13 mouse cellular contexts compared by ENCODE assay signal in genomic region chr7:74376397-74377044, GRCm38 (mm10).
DNase-seq lines count a peak whose midpoint lies in the region; ATAC-seq and TF ChIP-seq lines count a peak whose summit lies in the region.
"Had no signal": no experiment of that assay in that cellular context is flagged by ENCODE, and none has a peak within 500 bp of the region (broad histone marks: within the 10 kb centered on the region; RNA-seq: fewer than 3 reads in every experiment).

No protein-coding gene starts in this region.

- DNase-seq in cerebellum, postnatal 25 days = peak; percentile 43 to 59
- no peak for DNase-seq in cerebellum, postnatal 10 days
- DNase-seq in left cerebral cortex, adult 2 months (ENCODE audit: extremely low spot score in 1 of 2, low spot score in 2 of 2) = peak; percentile 50 to 61
- no peak for DNase-seq in left cerebral cortex, postnatal 4 days
- DNase-seq in kidney, adult 9 months = peak; percentile 87
- peak; percentile 59 for DNase-seq in right cerebral cortex, postnatal 25 days
- no peak for DNase-seq in embryo, embryonic 9.5 days (ENCODE audit: extremely low spot score)
- DNase-seq: forebrain, postnatal 0 days had no signal

- no peaks in the 10 kb centered on the region for H3K27me3 ChIP-seq in hindbrain, embryonic 16.5 days (replicated peaks; ENCODE audit: control insufficient read depth, insufficient read depth, low read length)
- H3K27me3 ChIP-seq: neural tube, embryonic 12.5 days had no signal

- no peaks in the 10 kb centered on the region for H3K9me3 ChIP-seq in hindbrain, embryonic 16.5 days (ENCODE audit: control insufficient read depth, low read length)
- H3K9me3 ChIP-seq: hindbrain, embryonic 10.5 days; limb, embryonic 12.5 days; neural tube, embryonic 12.5 days had no signal

- ATAC-seq in hindbrain, embryonic 16.5 days = no peak
- ATAC-seq: activated CD4-positive, CD25-positive, alpha-beta regulatory T cell, adult 4 months; forebrain, postnatal 0 days had no signal

- no peak overlapping the region for H3K27ac ChIP-seq in left cerebral cortex, adult 2 months
- no peak overlapping the region for H3K27ac ChIP-seq in hindbrain, embryonic 16.5 days (ENCODE audit: low read depth, low read length)
- H3K27ac ChIP-seq: hindbrain, embryonic 10.5 days; limb, embryonic 12.5 days; neural tube, embryonic 12.5 days had no signal

- H3K4me2 ChIP-seq in hindbrain, embryonic 16.5 days (ENCODE audit: low read length) = no peak overlapping the region
- H3K4me2 ChIP-seq: limb, embryonic 12.5 days; neural tube, embryonic 12.5 days had no signal

- H3K4me3 ChIP-seq in left cerebral cortex, adult 2 months = no peak overlapping the region
- H3K4me3 ChIP-seq in hindbrain, embryonic 16.5 days (ENCODE audit: low read length) = no peak overlapping the region
- H3K4me3 ChIP-seq: hindbrain, embryonic 10.5 days; limb, embryonic 12.5 days; neural tube, embryonic 12.5 days had no signal

- no peak overlapping the region for H3K9ac ChIP-seq in hindbrain, embryonic 16.5 days (ENCODE audit: low read depth, low read length)
- H3K9ac ChIP-seq: forebrain, postnatal 0 days; limb, embryonic 12.5 days; neural tube, embryonic 12.5 days had no signal

- no peak for TF ChIP-seq CTCF in left cerebral cortex, adult 2 months (IDR thresholded peaks at IDR 0.05)

- 61% methylated on average over 12 of the region's 12 CpGs for WGBS in hindbrain, embryonic 16.5 days

- H3K4me1 ChIP-seq in hindbrain, embryonic 16.5 days (ENCODE audit: control insufficient read depth, insufficient read depth, low read depth, low read length) = peaks cover 4% of the 10 kb centered on the region; the same call in 1 of the 2 replicates

- no peaks in the 10 kb centered on the region for H3K36me3 ChIP-seq in hindbrain, embryonic 16.5 days (ENCODE audit: control insufficient read depth, insufficient read depth, low read length)
- H3K36me3 ChIP-seq: hindbrain, embryonic 10.5 days; limb, embryonic 12.5 days; neural tube, embryonic 12.5 days had no signal

- intact Hi-C loops in left cerebral cortex, adult 2 months (cut with DNase I) = loop anchor here (2.0 to 5.0 kb wide), 2 partner anchors 178 to 501 kb away; partner anchors contain the start of gene Slco3a1
- intact Hi-C loops in left cerebral cortex, postnatal 4 days (cut with DNase I) = loop anchor here (10.0 kb wide), 1 partner anchor 988 kb away; no protein-coding TSS in a partner anchor

Comparison
In these comparisons a context has a peak if more than half of its experiments do, and no peak if none do; other contexts are left out.
1. DNase-seq: peak in cerebellum, postnatal 25 days (2 of 2), left cerebral cortex, adult 2 months (2 of 2), kidney, adult 9 months (single experiment) and right cerebral cortex, postnatal 25 days (single experiment); none in cerebellum, postnatal 10 days (0 of 2), left cerebral cortex, postnatal 4 days (single experiment) and embryo, embryonic 9.5 days (single experiment).